Mouse (Mus musculus) granulocyte monocyte progenitor cell, adult 5-6 weeks (primary cell): ENCODE results near the gene Eno4. TPM values are rescaled to one million over a fixed set of nuclear protein-coding genes. Genes with fewer than 3 reads are reported as not detected.
A peak's percentile ranks its signal among the peaks of the same experiment; 100 is the strongest.

Experiments
- ATAC-seq: replicated peaks from 2 replicates; pipeline ENCODE4 v1.8.0; 2016; ENCODE audit warnings: mild to moderate bottlenecking, moderate TSS enrichment, inconsistent platforms; ENCODE audit not compliant: poor library complexity, severe bottlenecking
- total RNA-seq, 2 experiments: library from RNA; stranded (forward) in 1 of 2; stranded (reverse) in 1 of 2; fragments of 200-712, 200-1000 nt in 1 of 2; fragments of >200 nt in 1 of 2; fragmentation: Nextera tagmentation in 1 of 2; gene quantifications; 2 replicates each; pipeline ENCODE4 v1.2.3; 2014 to 2017

Eno4 gene
- total RNA-seq, 2 experiments from 2014 or later, result not detected

- no peak for ATAC-seq
These were observed 25.7 kb downstream of the Eno4 start for GRCm38 (mm10) chr19:58968731-58969506.

- no peak for ATAC-seq
These were observed 27.6 kb downstream of the Eno4 start for GRCm38 (mm10) chr19:58970826-58971225.

GRCm38 (mm10) chr19:58974126-58974525, 30.9 kb downstream of the Eno4 start:
- no peak for ATAC-seq

GRCm38 (mm10) chr19:58975216-58975863, 32.1 kb downstream of the Eno4 start:
- ATAC-seq, result no peak

GRCm38 (mm10) chr19:58978401-58979171, 35.4 kb downstream of the Eno4 start:
- ATAC-seq, result peak; percentile 98

- ATAC-seq, result no peak
These were observed 36.3 kb downstream of the Eno4 start for GRCm38 (mm10) chr19:58979436-58980055.

GRCm38 (mm10) chr19:58980056-58980440, 36.8 kb downstream of the Eno4 start:
- no peak for ATAC-seq

GRCm38 (mm10) chr19:58981571-58981970, 38.3 kb downstream of the Eno4 start:
- no peak for ATAC-seq

- ATAC-seq, result no peak
These were observed 59.6 kb downstream of the Eno4 start for GRCm38 (mm10) chr19:59002827-59003226.

- ATAC-seq, result no peak
These were observed 63.5 kb downstream of the Eno4 start for GRCm38 (mm10) chr19:59006577-59007340.

- no peak for ATAC-seq
These were observed 67.6 kb downstream of the Eno4 start for GRCm38 (mm10) chr19:59010802-59011201.

Other genes starting within 250 kb of the Eno4 start
- not detected in 2 replicates for gene Pnliprp1, start 214.5 kb upstream of the Eno4 start, total RNA-seq (2014; fragmentation: Nextera tagmentation)
- gene Pnliprp1, start 214.5 kb upstream of the Eno4 start, total RNA-seq (2017), result not detected in 2 replicates
- gene Pnliprp2, start 183.7 kb upstream of the Eno4 start, total RNA-seq (2014; fragmentation: Nextera tagmentation), result not detected in 2 replicates
- not detected in 2 replicates for gene Pnliprp2, start 183.7 kb upstream of the Eno4 start, total RNA-seq (2017)
- not detected in 2 replicates for gene 1700019N19Rik, start 149.0 kb upstream of the Eno4 start, total RNA-seq (2014; fragmentation: Nextera tagmentation)
- gene 1700019N19Rik, start 149.0 kb upstream of the Eno4 start, total RNA-seq (2017), result not detected in 2 replicates
- gene Hspa12a, start 229 bp downstream of the Eno4 start, total RNA-seq (2014; fragmentation: Nextera tagmentation), result not detected in 2 replicates
- gene Hspa12a, start 229 bp downstream of the Eno4 start, total RNA-seq (2017), result 0.05 TPM in 1 of 2 replicates, not detected in the other
- gene Shtn1, start 132.7 kb downstream of the Eno4 start, total RNA-seq (2014; fragmentation: Nextera tagmentation), result 1.2 TPM in 1 of 2 replicates, not detected in the other
- 0.05 and 0.22 TPM in 2 replicates for gene Shtn1, start 132.7 kb downstream of the Eno4 start, total RNA-seq (2017)
- not detected in 2 replicates for gene Vax1, start 226.6 kb downstream of the Eno4 start, total RNA-seq (2014; fragmentation: Nextera tagmentation)
- not detected in 2 replicates for gene Vax1, start 226.6 kb downstream of the Eno4 start, total RNA-seq (2017)